Mouse (Mus musculus) intestine, embryonic 14.5 days (tissue): ENCODE results near the gene Galnt6. TPM values are rescaled to one million over a fixed set of nuclear protein-coding genes. Genes with fewer than 3 reads are reported as not detected.

ENCODE experiments used
- ATAC-seq: fragments of 200-750 bp; cut with Nextera tagmentation; replicated peaks from 2 replicates; pipeline ENCODE4 v1.8.0; 2017; ENCODE audit warnings: low read depth, moderate number of reproducible peaks, moderate TSS enrichment, moderate library complexity; ENCODE audit not compliant: low FRiP score, low TSS enrichment
- DNase-seq: peaks from one replicate; pipeline ENCODE4 v3.0.0-alpha.2; 2018; ENCODE audit warnings: low spot score
- H3K27ac ChIP-seq: fragments of 300-500 bp; sonication (generic); 2 replicates; pipeline ENCODE4 v1.5.1; 2014; ENCODE audit warnings: low read depth, mild to moderate bottlenecking, control low read depth
- H3K27me3 ChIP-seq: fragments of 300-500 bp; sonication (generic); replicated peaks from 2 replicates; pipeline ENCODE4 v1.6.1; 2014; ENCODE audit warnings: low read length, control low read depth; ENCODE audit not compliant: control insufficient read depth, insufficient read depth
- H3K36me3 ChIP-seq: fragments of 300-500 bp; sonication (generic); 2 replicates; pipeline ENCODE4 v1.6.1; 2014; ENCODE audit warnings: low read length, control low read depth; ENCODE audit not compliant: control insufficient read depth, insufficient read depth
- H3K4me1 ChIP-seq: fragments of 300-500 bp; sonication (generic); replicated peaks from 2 replicates; pipeline ENCODE4 v1.6.1; 2014; ENCODE audit warnings: low read length, control low read depth, mixed read lengths; ENCODE audit not compliant: control insufficient read depth, insufficient read depth
- H3K4me2 ChIP-seq: fragments of 300-500 bp; sonication (generic); 2 replicates; pipeline ENCODE4 v1.6.1; 2014; ENCODE audit warnings: low read length
- H3K4me3 ChIP-seq: fragments of 300-500 bp; sonication (generic); 2 replicates; pipeline ENCODE4 v1.5.1; 2014; ENCODE audit warnings: low read depth, low read length, control low read depth, mixed read lengths
- H3K9ac ChIP-seq: fragments of 300-500 bp; sonication (generic); 2 replicates; pipeline ENCODE4 v1.6.1; 2014; ENCODE audit warnings: mild to moderate bottlenecking, low read length
- H3K9me3 ChIP-seq: fragments of 300-500 bp; sonication (generic); 2 replicates; pipeline ENCODE4 v1.6.1; 2016; ENCODE audit warnings: low read length, control low read depth; ENCODE audit not compliant: control insufficient read depth
- WGBS: fragments of 180-500 bp; shearing (Covaris S2); extraction: QIAGEN DNeasy Blood & Tissue Kit; methylation state at CpG from one replicate; pipeline ENCODE4 v1.1.7; 2014; 5-methylcytosine and 5-hydroxymethylcytosine counted together
- polyA plus RNA-seq: library from polyadenylated mRNA; unstranded; fragments of >200 nt; fragmentation: Nextera tagmentation; extraction: Ambion mirVana; gene quantifications from 2 replicates; pipeline ENCODE4 v1.2.1, GENCODE M21; 2014

Galnt6 gene
- polyA plus RNA-seq, 1 experiment from 2014 or later, result 1.4 TPM

DNA sequence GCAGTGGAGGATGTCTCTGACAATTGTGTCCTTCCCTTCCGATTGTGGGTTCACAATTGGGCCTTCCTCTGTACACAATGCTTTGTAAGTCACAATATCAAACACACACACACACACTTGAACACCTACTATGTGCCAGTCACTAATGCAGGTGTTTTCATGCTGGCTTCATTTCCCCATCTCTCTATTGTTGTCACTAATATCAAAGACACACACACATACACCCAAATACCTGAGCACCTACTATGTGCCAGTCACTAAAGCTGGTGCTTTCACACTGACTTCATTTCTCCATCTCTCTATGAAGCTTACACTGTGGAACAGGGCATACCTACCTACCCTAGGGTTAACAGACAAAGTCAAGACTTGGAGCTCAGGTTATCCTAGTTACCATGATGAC is 23.8 kb downstream of the Galnt6 start:
- DNase-seq (no peak), ATAC-seq (no peak)
- Histone ChIP-seq H3K9me3 (no peaks in the 10 kb centered on the region), H3K27me3 (no peaks in the 10 kb centered on the region), H3K36me3 (no peaks in the 10 kb centered on the region), H3K27ac (no peak overlapping the region), H3K4me1 (0 out of 2 replicates have a peak, but pooled peaks cover 6% of the 10 kb centered on the region), H3K9ac (no peak overlapping the region), H3K4me2 (no peak overlapping the region), H3K4me3 (no peak overlapping the region)
- WGBS, result 90% methylated on average over 1 of the region's 1 CpGs

DNA sequence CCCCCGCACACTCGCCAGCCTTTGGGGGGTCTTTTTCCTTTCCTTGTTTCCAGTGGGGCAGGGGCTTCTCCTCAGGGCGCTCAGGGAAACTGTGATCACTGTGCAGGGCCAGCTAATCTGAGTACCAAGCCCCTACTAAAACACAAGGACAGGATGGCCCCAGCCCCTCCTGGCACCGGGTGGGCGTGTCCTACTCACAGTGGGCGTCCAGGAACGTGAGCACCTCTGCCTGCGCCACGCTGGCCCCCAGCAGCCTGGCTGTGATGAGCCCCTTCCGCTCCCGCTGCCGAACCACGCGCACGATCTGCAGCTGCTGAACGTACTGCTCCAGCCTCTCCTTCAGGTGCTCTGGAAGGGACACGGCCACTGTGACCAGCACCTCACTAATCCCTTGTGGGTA is 25.3 kb downstream of the Galnt6 start:
- no peaks in the 10 kb centered on the region for H3K9me3 ChIP-seq
- no peaks in the 10 kb centered on the region for H3K27me3 ChIP-seq
- H3K4me1 ChIP-seq, result 0 out of 2 replicates have a peak, but pooled peaks cover 6% of the 10 kb centered on the region
- no peak overlapping the region for H3K4me3 ChIP-seq
- H3K9ac ChIP-seq, result no peak overlapping the region
- peak overlapping the region; percentile 36 for H3K4me2 ChIP-seq
- H3K27ac ChIP-seq, result no peak overlapping the region
- WGBS, result 9% methylated on average over 17 of the region's 17 CpGs
- DNase-seq (no peak), ATAC-seq (no peak)
- no peaks in the 10 kb centered on the region for H3K36me3 ChIP-seq

DNA sequence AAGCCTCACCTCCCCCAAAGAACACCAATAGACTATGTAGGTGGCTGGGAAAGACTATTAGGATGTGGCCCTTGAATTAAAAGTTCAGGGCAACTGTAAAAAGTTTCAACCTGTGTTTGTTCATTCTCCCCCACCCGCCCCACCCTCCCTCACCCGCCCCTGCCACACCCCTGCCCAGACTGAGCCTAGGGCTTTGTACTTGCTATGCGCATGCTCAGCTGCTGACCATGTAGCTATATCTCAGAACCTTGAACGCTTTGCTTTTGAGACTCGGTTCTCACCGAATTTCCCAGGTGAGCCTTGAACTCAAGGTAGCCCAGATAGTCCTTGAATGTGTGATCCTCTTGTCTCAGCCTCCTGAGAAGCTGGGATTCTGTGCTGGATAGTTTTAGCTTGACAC is 27.3 kb downstream of the Galnt6 start:
- H3K9ac ChIP-seq, result no peak overlapping the region
- ATAC-seq, result no peak
- H3K36me3 ChIP-seq, result no peaks in the 10 kb centered on the region
- no peak overlapping the region for H3K4me2 ChIP-seq
- H3K27me3 ChIP-seq, result no peaks in the 10 kb centered on the region
- 57% methylated on average over 6 of the region's 6 CpGs for WGBS
- 0 out of 2 replicates have a peak, but pooled peaks cover 6% of the 10 kb centered on the region for H3K4me1 ChIP-seq
- H3K27ac ChIP-seq, result no peak overlapping the region
- no peak overlapping the region for H3K4me3 ChIP-seq
- no peak for DNase-seq
- H3K9me3 ChIP-seq, result no peaks in the 10 kb centered on the region

DNA sequence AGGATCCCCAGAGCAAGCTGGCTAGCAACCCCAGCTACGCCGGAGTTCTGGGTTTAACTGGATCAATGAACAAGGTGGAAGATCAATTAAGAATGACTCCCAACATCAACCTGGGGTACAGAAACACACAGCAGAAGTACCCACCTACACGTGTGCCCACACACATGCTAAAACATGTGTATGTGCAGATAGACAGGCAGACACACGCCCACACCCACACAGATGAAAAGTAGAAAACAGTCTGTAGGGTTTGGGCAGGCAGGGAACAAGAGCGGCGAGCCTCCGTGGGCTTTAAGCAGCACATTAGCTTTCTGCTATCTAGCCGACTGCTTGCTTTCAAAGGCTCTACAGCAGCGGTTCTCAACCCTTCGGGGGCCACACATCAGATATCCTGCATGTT is 28.1 kb downstream of the Galnt6 start:
- DNase-seq (no peak), ATAC-seq (no peak)
- H3K27me3 ChIP-seq, result no peaks in the 10 kb centered on the region
- 63% methylated on average over 10 of the region's 10 CpGs for WGBS
- no peak overlapping the region for H3K27ac ChIP-seq
- H3K9ac ChIP-seq, result no peak overlapping the region
- no peak overlapping the region for H3K4me3 ChIP-seq
- no peak overlapping the region for H3K4me2 ChIP-seq
- H3K4me1 ChIP-seq, result 0 out of 2 replicates have a peak, but pooled peaks cover 6% of the 10 kb centered on the region
- H3K9me3 ChIP-seq, result no peaks in the 10 kb centered on the region
- no peaks in the 10 kb centered on the region for H3K36me3 ChIP-seq

DNA sequence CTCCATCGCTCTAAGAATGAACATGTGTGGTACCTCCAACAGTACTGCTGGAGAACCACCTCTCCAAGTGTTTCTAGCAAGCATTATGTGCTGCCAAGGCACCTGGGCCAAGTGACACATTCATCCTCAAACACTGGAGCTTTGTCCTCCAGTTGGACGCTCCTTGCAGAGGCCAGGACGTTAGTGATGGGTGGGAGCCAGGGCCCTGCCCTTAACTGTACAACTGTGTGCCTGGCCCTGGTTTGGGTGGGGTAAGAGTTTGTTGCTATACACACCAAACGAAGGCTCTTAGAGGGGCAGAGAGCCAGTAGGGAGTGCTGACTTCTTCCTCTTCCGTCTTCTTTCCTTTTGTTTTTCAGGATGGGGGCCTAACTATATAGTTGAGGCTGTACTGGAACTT is 28.8 kb downstream of the Galnt6 start:
- Histone ChIP-seq H3K9me3 (no peaks in the 10 kb centered on the region), H3K36me3 (no peaks in the 10 kb centered on the region), H3K27me3 (no peaks in the 10 kb centered on the region), H3K9ac (no peak overlapping the region), H3K4me1 (0 out of 2 replicates have a peak, but pooled peaks cover 6% of the 10 kb centered on the region), H3K27ac (no peak overlapping the region), H3K4me2 (no peak overlapping the region), H3K4me3 (no peak overlapping the region)
- DNase-seq, result no peak
- 77% methylated on average over 5 of the region's 5 CpGs for WGBS
- no peak for ATAC-seq

DNA sequence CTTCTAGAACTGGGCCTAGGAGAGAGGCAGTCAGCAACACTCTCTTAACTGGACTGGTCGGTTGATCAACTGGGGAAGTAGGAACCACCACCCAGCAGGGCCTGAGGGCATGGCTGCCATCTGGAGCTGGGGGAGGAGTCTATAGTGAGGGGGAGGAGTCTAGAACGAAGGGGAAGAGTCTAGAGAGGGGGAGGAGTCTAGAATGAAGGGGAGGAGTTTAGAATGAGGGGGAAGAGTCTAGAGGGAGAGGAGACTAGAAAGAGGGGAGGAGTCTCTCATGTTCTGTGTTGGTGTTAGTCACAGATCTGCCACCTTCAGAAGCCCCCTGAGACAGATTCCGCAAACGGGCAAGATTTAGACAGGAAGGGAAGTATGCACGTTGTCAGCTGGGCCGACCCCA is 29.8 kb downstream of the Galnt6 start:
- Histone ChIP-seq H3K4me3 (no peak overlapping the region), H3K4me2 (no peak overlapping the region), H3K27me3 (no peaks in the 10 kb centered on the region), H3K9ac (no peak overlapping the region), H3K4me1 (0 out of 2 replicates have a peak, but pooled peaks cover 6% of the 10 kb centered on the region), H3K9me3 (no peaks in the 10 kb centered on the region), H3K27ac (no peak overlapping the region), H3K36me3 (no peaks in the 10 kb centered on the region)
- no peak for ATAC-seq
- WGBS, result 82% methylated on average over 6 of the region's 6 CpGs
- no peak for DNase-seq

DNA sequence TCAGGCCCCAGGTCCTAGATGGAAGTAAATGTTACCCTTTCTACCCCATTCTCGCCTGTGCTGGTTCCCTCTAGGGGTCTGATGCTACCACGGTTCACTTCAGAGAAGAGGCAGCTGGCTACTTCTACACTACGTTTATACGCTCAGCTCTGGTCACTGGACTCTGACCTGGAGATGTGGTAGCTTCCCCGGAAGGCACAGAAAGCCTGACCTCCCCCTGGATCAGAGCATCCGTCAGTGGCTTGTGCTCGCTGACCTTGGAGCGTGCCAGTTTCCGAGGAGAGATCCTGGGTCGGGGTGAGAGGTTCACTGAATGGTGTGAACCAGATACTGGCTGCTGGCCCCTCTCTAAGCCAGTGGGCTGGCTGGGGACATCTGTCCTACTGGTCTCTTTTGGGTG is 31.1 kb downstream of the Galnt6 start:
- 70% methylated on average over 10 of the region's 10 CpGs for WGBS
- no peak for DNase-seq

DNA sequence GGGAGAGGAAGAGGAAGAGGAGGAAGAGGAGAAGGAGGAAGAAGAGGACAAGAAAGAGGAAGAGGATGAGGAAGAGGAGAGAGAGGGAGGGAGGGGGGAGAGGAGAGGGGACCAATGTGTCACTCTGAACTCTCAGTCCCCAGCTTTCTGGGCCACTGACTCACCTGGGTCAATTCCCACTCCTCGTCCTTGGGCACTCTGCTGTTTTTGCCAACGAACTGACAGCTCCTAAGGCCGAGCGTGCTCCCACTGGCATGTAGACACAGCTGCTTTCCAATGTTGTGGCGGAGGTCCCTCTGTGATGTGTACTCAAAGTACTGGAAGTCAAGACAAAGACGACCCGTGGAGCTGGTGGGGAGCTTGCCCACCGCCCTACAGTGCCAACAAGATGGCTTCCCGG is 34.8 kb downstream of the Galnt6 start:
- peaks cover 10% of the 10 kb centered on the region for H3K9me3 ChIP-seq
- no peaks in the 10 kb centered on the region for H3K27me3 ChIP-seq
- no peaks in the 10 kb centered on the region for H3K36me3 ChIP-seq
- no peak overlapping the region for H3K4me3 ChIP-seq
- H3K9ac ChIP-seq, result no peak overlapping the region
- 88% methylated on average over 9 of the region's 9 CpGs for WGBS
- no peaks in the 10 kb centered on the region for H3K4me1 ChIP-seq
- no peak for DNase-seq
- no peak overlapping the region for H3K4me2 ChIP-seq
- ATAC-seq, result no peak
- H3K27ac ChIP-seq, result no peak overlapping the region

More for the DNA sequence above, 31.1 kb downstream of the Galnt6 start:
- Histone ChIP-seq H3K27me3 (no peaks in the 10 kb centered on the region), H3K9ac (no peak overlapping the region), H3K36me3 (no peaks in the 10 kb centered on the region), H3K27ac (no peak overlapping the region), H3K4me1 (no peaks in the 10 kb centered on the region), H3K4me3 (no peak overlapping the region), H3K9me3 (no peaks in the 10 kb centered on the region), H3K4me2 (no peak overlapping the region)
- ATAC-seq, result no peak

DNA sequence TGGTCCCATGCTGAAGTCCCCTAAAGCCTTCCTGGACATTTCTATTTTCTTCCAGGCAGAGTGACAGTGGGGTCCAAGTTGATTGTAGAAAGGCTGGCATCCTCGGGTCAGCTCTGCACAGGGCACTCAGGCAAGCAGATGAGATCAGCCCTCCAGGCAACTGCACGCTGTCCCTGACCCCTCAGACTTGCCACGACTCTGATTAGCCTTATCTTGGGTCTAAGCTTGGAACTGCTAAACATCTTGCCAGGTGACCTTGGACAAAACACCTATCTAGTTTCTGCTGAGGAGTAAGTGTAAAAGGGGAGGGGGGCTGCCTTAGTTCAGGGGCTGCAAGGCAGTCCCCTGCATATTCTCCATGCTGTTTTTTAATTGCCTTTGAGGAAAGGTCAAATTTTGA is 37.2 kb downstream of the Galnt6 start:
- Histone ChIP-seq H3K27ac (no peak overlapping the region), H3K4me3 (no peak overlapping the region)
- ATAC-seq, result no peak

More for the DNA sequence above, 37.2 kb downstream of the Galnt6 start:
- Histone ChIP-seq H3K27me3 (no peaks in the 10 kb centered on the region), H3K9me3 (peaks cover 10% of the 10 kb centered on the region), H3K4me2 (no peak overlapping the region), H3K36me3 (no peaks in the 10 kb centered on the region), H3K4me1 (peaks cover 6% of the 10 kb centered on the region), H3K9ac (no peak overlapping the region)
- no peak for DNase-seq
- 61% methylated on average over 3 of the region's 3 CpGs for WGBS
